8 mouse cellular contexts compared by ENCODE assay signal in the genomic region with DNA sequence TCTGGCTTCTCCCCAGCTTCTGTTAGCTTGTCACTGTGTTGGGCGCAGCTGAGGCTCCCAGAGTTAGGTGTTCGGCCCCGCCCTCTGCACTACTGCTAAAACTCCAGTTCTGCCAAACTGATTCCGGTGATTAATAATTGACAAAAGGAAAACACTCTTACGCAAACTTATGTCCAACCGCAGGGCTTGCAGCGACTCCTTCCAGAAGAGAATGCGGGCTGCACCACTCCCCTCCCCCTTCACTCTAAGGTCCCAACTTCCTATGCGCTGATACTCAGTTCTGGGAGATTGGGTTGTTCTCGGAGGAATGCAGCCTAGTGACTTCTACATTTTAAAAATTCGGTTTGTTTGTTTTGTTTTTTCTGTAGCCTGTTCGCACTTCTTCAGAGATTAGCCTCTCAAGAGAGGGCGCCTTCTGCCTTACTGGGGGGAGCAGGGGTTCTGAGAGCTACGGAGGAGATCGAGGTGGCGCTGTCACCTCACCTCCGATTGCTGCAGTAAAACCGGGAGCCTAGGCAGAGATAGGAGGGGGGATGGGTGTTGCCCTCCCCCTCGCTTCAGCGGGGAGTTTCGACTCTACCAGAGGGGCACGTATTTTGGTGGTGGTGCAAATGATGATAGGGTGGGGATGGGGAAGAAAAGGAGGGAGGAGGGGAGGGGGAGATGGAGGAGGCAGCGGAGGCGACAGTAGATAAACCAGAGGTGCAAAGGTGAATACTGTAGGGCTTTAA. TPM values are rescaled to one million over a fixed set of nuclear protein-coding genes. Genes with fewer than 3 reads are reported as not detected.
DNase-seq lines count a peak whose midpoint lies in the region; ATAC-seq and TF ChIP-seq lines count a peak whose summit lies in the region.

A gene (minus strand): TSS at position 83 of the 731 bp plus-strand sequence.

- peak within 1 kb of the TSS; percentile 93 for H3K4me2 ChIP-seq in midbrain, postnatal 0 days (ENCODE audit: low read depth, low read length, poor library complexity, severe bottlenecking)

- no peak for ATAC-seq in megakaryocyte, adult 5-6 weeks (ENCODE audit: poor library complexity, severe bottlenecking)
- ATAC-seq in midbrain, postnatal 0 days (ENCODE audit: low FRiP score) = peak; percentile 47; the same call in 1 of the 2 replicates

- H3K9me3 ChIP-seq in megakaryocyte, embryonic 14.5 days = no peaks in the 10 kb centered on the region
- H3K9me3 ChIP-seq in midbrain, postnatal 0 days (ENCODE audit: low read length) = no peaks in the 10 kb centered on the region

- DNase-seq in kidney, adult 2 months = peak; percentile 85
- peak; percentile 39 for DNase-seq in liver
- peak; percentile 39 for DNase-seq in midbrain, postnatal 0 days (ENCODE audit: low spot score)
- no peak for DNase-seq in spleen, postnatal 14 days (ENCODE audit: low spot score in 2 of 2)
- no peak for DNase-seq in c-Kit-positive CD71-positive TER-119-positive erythroid progenitor cells, embryonic 14.5 days (ENCODE audit: low spot score)

- TF ChIP-seq POLR2A in embryonic fibroblast, embryonic 13.5 days (IDR thresholded peaks at IDR 0.05; ENCODE audit: low read depth, low read length) = no peak
- no peak for TF ChIP-seq POLR2A in kidney, adult 2 months (IDR thresholded peaks at IDR 0.05; ENCODE audit: low read depth, low read length)

- TF ChIP-seq CTCF in embryonic fibroblast, embryonic 13.5 days (IDR thresholded peaks at IDR 0.05; ENCODE audit: borderline replicate concordance, insufficient read depth, low read length) = no peak
- TF ChIP-seq CTCF in kidney, adult 2 months (conservative IDR thresholded peaks at IDR 0.05; ENCODE audit: insufficient read depth, insufficient read length, low read depth, low read length) = no peak; the same call in 1 of the 2 replicates
- peak; percentile 51 for TF ChIP-seq CTCF in midbrain, postnatal 0 days (IDR thresholded peaks at IDR 0.05)

- H3K4me3 ChIP-seq in megakaryocyte, embryonic 14.5 days (replicated peaks) = peak within 1 kb of the TSS; percentile 62
- peak within 1 kb of the TSS; percentile 37 for H3K4me3 ChIP-seq in embryonic fibroblast, embryonic 13.5 days (ENCODE audit: insufficient read depth, low read length)
- peak within 1 kb of the TSS; percentile 7 for H3K4me3 ChIP-seq in kidney, adult 2 months (ENCODE audit: insufficient read depth, low read depth, low read length)
- H3K4me3 ChIP-seq in midbrain, postnatal 0 days (ENCODE audit: low read depth, low read length) = peak within 1 kb of the TSS; percentile 57

- H3K4me1 ChIP-seq in megakaryocyte, embryonic 14.5 days = peaks cover 18% of the 10 kb centered on the region; the same call in 1 of the 2 replicates
- no peaks in the 10 kb centered on the region for H3K4me1 ChIP-seq in embryonic fibroblast, embryonic 13.5 days (ENCODE audit: control insufficient read depth, insufficient read depth, low read length)
- H3K4me1 ChIP-seq in kidney, adult 2 months (ENCODE audit: control insufficient read depth, insufficient read depth, low read length) = no peaks in the 10 kb centered on the region
- no peaks in the 10 kb centered on the region for H3K4me1 ChIP-seq in midbrain, postnatal 0 days (ENCODE audit: insufficient read depth, low read length)

- H3K27me3 ChIP-seq in megakaryocyte, embryonic 14.5 days (replicated peaks) = peaks cover 28% of the 10 kb centered on the region
- H3K27me3 ChIP-seq in kidney, adult 2 months (replicated peaks; ENCODE audit: control insufficient read depth, insufficient read depth, low read length) = no peaks in the 10 kb centered on the region
- H3K27me3 ChIP-seq in midbrain, postnatal 0 days (ENCODE audit: insufficient read depth, low read length) = no peaks in the 10 kb centered on the region

- H3K27ac ChIP-seq in embryonic fibroblast, embryonic 13.5 days (ENCODE audit: insufficient read depth, low read length) = no peak within 1 kb of the TSS
- no peak within 1 kb of the TSS for H3K27ac ChIP-seq in kidney, adult 2 months (ENCODE audit: insufficient read depth, low read depth, low read length)
- H3K27ac ChIP-seq in midbrain, postnatal 0 days (ENCODE audit: low read depth, low read length) = peak within 1 kb of the TSS; percentile 62; the same call in 1 of the 2 replicates

- WGBS in kidney, adult 2 months = 1% methylated on average over 24 of the region's 24 CpGs
- WGBS in midbrain, postnatal 0 days = 2% methylated on average over 24 of the region's 24 CpGs

- no peaks in the 10 kb centered on the region for H3K36me3 ChIP-seq in megakaryocyte, embryonic 14.5 days (replicated peaks; ENCODE audit: low read length)
- no peaks in the 10 kb centered on the region for H3K36me3 ChIP-seq in kidney, adult 2 months (ENCODE audit: control insufficient read depth, insufficient read depth, low read length)
- H3K36me3 ChIP-seq in midbrain, postnatal 0 days (ENCODE audit: insufficient read depth, low read length) = no peaks in the 10 kb centered on the region

- H3K9ac ChIP-seq in midbrain, postnatal 0 days (replicated peaks; ENCODE audit: low read length, poor library complexity, severe bottlenecking) = peak within 1 kb of the TSS; percentile 48

RNA-seq across cellular contexts. Expression of the gene that starts here (rescaled TPM):
- not detected in 2 replicates for polyA plus RNA-seq in megakaryocyte, embryonic 14.5 days (2012; ENCODE audit: insufficient read depth, low replicate concordance)
- not detected in 2 replicates for total RNA-seq in megakaryocyte, adult 5-6 weeks (2015)
- not detected in 2 replicates for total RNA-seq in megakaryocyte, adult 5-6 weeks (2017)
- polyA plus RNA-seq in embryonic fibroblast, embryonic 13.5 days (2011; ENCODE audit: insufficient read length, low read depth, missing spikeins) = not detected in 2 replicates
- 12.0 and 14.5 TPM in 2 replicates for polyA plus RNA-seq in kidney, adult 2 months (2012; rRNA removed)
- 1.3 and 3.2 TPM in 2 replicates for total RNA-seq in midbrain, postnatal 0 days (2014; rRNA removed)
- 1.3 and 1.6 TPM in 2 replicates for polyA plus RNA-seq in midbrain, postnatal 0 days (2015; fragmentation: Nextera tagmentation; extraction: Ambion mirVana)

Comparison
In these comparisons a context has a peak if more than half of its experiments do, and no peak if none do; other contexts are left out.
1. H3K4me3 ChIP-seq: peak in every context shown above with its lines; median percentile 62 in megakaryocyte, embryonic 14.5 days; 57 in midbrain, postnatal 0 days; 37 in embryonic fibroblast, embryonic 13.5 days; 7 in kidney, adult 2 months.
2. DNase-seq: peak in kidney, adult 2 months (single experiment), liver (single experiment) and midbrain, postnatal 0 days (single experiment); none in spleen, postnatal 14 days (0 of 2) and c-Kit-positive CD71-positive TER-119-positive erythroid progenitor cells, embryonic 14.5 days (single experiment).